Mouse (Mus musculus): Measurements from ENCODE around the gene Tmem267. TPM values are rescaled to one million over a fixed set of nuclear protein-coding genes. Genes with fewer than 3 reads are reported as not detected.
A peak's percentile ranks its signal among the peaks of the same experiment; 100 is the strongest.
"Not testable (repeated sequence)": the region's sequence is repeated elsewhere in the genome, so short reads cannot be mapped to it uniquely, and the experiment has no call there.

Tmem267 gene
- polyA plus RNA-seq, 1 experiment from 2014 or later: 1.4 TPM

DNA sequence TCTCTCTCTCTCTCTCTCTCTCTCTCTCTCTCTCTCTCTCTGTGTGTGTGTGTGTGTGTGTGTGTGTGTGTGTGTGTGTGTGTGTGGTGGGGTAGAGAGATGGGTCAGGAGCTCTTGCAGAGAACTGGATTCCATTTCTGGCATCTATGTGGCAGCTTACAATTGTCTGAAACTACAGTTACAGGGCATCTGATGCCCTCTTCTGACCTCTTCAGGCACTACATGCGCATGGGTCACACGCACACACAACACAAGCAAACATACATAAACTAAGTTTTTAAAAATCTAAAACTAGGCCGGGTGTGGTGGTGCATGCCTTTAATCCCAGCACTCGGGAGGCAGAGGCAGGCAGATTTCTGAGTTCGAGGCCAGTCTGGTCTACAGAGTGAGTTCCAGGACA lies 138.1 kb downstream of the Tmem267 start:
- not testable (repeated sequence) for ATAC-seq (ENCODE audit: insufficient read depth, low FRiP score, low read depth); H3K9ac ChIP-seq; H3K4me1 ChIP-seq; H3K4me3 ChIP-seq (replicated peaks); H3K9me3 ChIP-seq; H3K4me2 ChIP-seq; H3K27ac ChIP-seq; H3K36me3 ChIP-seq; H3K27me3 ChIP-seq (replicated peaks)
- WGBS: 78% methylated on average over 5 of the region's 5 CpGs

DNA sequence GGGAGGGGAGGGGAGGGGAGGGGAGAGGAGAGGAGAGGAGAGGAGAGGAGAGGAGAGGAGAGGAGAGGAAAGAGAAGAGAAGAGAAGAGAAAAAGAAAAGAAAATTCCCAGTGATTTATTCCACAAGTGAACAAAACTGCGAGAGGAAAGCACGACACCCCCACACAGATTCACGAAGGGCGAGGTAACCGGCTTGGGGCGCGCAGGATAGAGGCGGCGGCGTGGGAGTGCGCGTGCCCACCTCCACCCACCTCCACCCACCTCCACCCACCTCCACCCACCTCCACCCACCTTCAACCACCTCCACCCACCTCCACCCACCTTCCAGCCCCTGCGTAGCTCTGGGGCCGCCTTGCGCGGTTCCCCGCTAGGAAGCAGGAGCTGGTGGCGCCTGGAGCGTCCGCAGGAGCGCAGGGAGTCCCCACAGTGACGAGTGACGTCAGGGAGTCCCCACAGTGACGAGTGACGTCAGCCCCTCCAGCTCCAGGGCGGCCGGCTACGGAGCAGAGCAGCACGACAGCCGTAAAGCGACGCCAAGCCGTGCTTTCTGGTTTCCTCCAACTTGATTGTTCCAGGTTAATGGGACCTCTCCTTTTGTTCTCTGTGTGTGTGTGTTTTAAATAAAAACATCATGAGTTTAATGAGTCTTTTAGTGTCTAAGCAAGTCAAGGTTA lies 143.8 kb downstream of the Tmem267 start:
- Histone ChIP-seq H3K27me3 (replicated peaks) (no peaks in the 10 kb centered on the region), H3K4me3 (replicated peaks) (peak overlapping the region; percentile 48), H3K4me1 (no peaks in the 10 kb centered on the region), H3K9ac (no peak overlapping the region), H3K4me2 (peak overlapping the region; percentile 54), H3K27ac (no peak overlapping the region), H3K9me3 (no peaks in the 10 kb centered on the region), H3K36me3 (no peaks in the 10 kb centered on the region)
- WGBS: 7% methylated on average over 33 of the region's 33 CpGs
- ATAC-seq (ENCODE audit: insufficient read depth, low FRiP score, low read depth): peak; percentile 94

DNA sequence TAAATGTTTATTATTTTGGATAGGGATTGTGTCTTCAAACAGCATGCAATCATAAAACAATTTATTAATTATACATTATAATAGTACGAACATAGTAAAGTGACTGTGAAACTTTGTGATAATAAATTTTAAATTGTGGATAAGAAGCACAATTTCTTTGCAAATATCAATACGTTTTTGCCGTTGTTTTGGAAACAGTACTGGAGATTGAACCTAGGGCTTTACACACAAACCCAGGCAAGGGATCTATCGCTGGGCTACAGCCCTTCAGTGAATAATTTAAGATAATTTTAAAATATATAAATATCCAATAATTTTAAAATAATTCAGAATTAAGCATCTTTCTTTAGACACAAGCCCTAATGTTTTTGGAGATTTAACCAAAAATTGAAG lies 144.3 kb downstream of the Tmem267 start:
- Histone ChIP-seq H3K9ac (no peak overlapping the region), H3K4me3 (replicated peaks) (no peak overlapping the region), H3K9me3 (no peaks in the 10 kb centered on the region), H3K36me3 (no peaks in the 10 kb centered on the region), H3K27ac (no peak overlapping the region), H3K4me1 (no peaks in the 10 kb centered on the region), H3K27me3 (replicated peaks) (no peaks in the 10 kb centered on the region), H3K4me2 (peak overlapping the region; percentile 54; the same call in 1 of the 2 replicates)
- WGBS: 82% methylated on average over 4 of the region's 4 CpGs
- no peak for ATAC-seq (ENCODE audit: insufficient read depth, low FRiP score, low read depth)

DNA sequence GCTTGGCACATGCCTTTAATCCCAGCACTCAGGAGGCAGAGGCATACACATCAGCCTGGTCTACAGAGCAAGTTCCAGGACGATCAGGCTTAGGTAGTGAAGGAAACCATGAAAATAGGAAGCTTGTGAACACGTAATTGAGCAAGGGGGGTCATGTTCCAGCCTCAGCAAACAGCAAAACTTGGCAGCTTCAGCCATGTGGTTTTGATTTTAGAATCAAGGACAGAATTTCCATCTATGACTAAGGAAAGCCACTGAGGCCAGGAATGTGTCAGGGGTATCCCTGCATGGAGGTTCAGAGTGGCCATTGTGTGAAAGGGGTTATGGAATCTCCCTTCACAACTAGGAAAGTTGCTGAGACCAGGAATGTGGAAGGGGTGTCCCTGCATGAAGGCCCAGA lies 147.7 kb downstream of the Tmem267 start:
- H3K4me3 ChIP-seq (replicated peaks): no peak overlapping the region
- H3K4me2 ChIP-seq: no peak overlapping the region
- no peak overlapping the region for H3K9ac ChIP-seq
- H3K27ac ChIP-seq: no peak overlapping the region
- ATAC-seq (ENCODE audit: insufficient read depth, low FRiP score, low read depth): no peak
- 60% methylated on average over 2 of the region's 2 CpGs for WGBS
- H3K4me1 ChIP-seq: no peaks in the 10 kb centered on the region
- no peaks in the 10 kb centered on the region for H3K36me3 ChIP-seq
- H3K9me3 ChIP-seq: no peaks in the 10 kb centered on the region
- no peaks in the 10 kb centered on the region for H3K27me3 ChIP-seq (replicated peaks)

DNA sequence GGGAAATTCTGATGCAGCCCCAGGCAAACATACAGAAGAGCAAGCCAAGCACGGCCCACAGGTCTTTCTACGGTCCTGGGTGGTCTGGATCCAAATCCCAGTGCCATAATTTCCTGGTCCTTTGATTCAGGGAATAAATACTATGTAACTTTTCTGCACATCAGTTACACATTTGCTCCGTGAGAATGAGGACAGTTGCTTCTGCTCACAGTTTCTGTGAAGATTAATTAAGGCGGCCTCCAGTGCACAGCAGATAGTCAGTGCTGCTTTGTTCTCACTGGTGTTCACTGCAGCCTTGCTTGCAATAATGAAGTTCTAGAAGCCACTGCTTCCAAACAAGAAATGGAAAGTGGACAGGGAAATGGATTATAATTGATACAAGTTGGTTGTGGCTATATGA lies 150.0 kb downstream of the Tmem267 start:
- Histone ChIP-seq H3K27me3 (replicated peaks) (no peaks in the 10 kb centered on the region), H3K4me1 (no peaks in the 10 kb centered on the region), H3K4me3 (replicated peaks) (no peak overlapping the region), H3K9me3 (no peaks in the 10 kb centered on the region), H3K36me3 (no peaks in the 10 kb centered on the region), H3K4me2 (no peak overlapping the region), H3K27ac (no peak overlapping the region), H3K9ac (no peak overlapping the region)
- 75% methylated on average over 4 of the region's 4 CpGs for WGBS
- no peak for ATAC-seq (ENCODE audit: insufficient read depth, low FRiP score, low read depth)

DNA sequence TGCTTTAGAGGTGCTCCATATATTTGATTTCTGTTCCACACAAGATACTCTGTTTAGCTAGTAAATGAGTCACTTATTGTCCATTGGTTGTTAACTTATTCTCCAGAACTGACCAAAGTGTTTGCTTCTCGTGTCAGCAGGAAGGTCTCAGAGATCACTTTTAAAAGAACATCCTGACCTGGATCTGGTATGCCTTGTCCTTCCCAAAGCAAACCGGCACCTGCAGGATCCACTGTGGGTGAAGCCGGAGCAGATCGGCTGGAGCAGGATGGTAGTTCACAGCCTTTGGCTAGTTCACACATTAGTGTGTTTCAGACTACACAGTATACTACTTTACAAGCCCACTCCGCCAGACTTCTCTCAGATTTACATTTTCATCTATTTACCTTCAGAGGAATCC lies 150.6 kb downstream of the Tmem267 start:
- H3K27ac ChIP-seq: no peak overlapping the region
- ATAC-seq (ENCODE audit: insufficient read depth, low FRiP score, low read depth): no peak

DNA sequence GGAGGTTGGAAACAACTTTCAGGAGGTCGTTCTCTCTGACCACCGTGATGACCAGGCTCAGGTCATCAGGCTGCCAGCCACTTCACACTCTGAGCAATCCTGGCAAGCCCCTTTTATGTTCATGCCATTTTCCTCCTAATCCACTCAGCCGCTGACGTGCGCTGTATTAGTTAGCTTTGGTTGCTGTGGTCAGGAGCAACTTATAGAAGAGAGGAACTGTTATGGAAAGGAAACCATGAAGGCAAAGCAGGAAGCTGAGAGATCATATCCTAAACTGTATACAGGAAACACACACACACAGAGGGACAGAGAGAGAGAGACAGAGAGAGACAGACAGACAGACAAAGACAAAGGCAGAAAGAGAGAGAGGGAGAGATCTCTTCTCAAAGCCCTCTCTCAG lies 151.5 kb downstream of the Tmem267 start:
- Histone ChIP-seq H3K4me3 (replicated peaks) (no peak overlapping the region), H3K4me2 (no peak overlapping the region), H3K9me3 (no peaks in the 10 kb centered on the region), H3K36me3 (no peaks in the 10 kb centered on the region), H3K9ac (no peak overlapping the region), H3K27ac (no peak overlapping the region), H3K4me1 (no peaks in the 10 kb centered on the region), H3K27me3 (replicated peaks) (no peaks in the 10 kb centered on the region)
- ATAC-seq (ENCODE audit: insufficient read depth, low FRiP score, low read depth): no peak
- 77% methylated on average over 5 of the region's 5 CpGs for WGBS

More for the DNA sequence above, 150.6 kb downstream of the Tmem267 start:
- Histone ChIP-seq H3K4me3 (replicated peaks) (no peak overlapping the region), H3K9me3 (no peaks in the 10 kb centered on the region), H3K4me2 (no peak overlapping the region), H3K9ac (no peak overlapping the region), H3K4me1 (no peaks in the 10 kb centered on the region), H3K36me3 (no peaks in the 10 kb centered on the region), H3K27me3 (replicated peaks) (no peaks in the 10 kb centered on the region)
- 82% methylated on average over 5 of the region's 5 CpGs for WGBS

DNA sequence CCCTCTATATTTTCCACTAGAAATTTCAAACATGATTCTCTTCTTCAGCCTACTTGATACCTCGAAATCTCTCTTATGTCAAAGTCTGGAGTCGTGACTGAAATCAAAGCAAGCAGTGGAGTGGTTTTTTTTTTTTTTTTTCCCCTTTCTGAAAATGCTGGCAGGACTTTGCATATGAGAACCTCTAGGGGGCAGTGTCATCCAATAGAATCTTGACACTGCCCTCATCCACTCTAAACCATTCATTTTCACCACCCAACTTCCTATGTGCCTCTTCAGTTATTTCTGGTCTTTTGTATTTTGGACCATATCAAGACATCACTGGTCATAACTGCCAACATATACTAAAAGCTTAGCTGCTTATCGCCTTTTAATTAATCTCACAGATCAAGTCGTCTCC lies 152.7 kb downstream of the Tmem267 start:
- H3K4me3 ChIP-seq (replicated peaks): no peak overlapping the region
- no peak overlapping the region for H3K9ac ChIP-seq
- H3K4me2 ChIP-seq: no peak overlapping the region
- no peak for ATAC-seq (ENCODE audit: insufficient read depth, low FRiP score, low read depth)
- H3K27me3 ChIP-seq (replicated peaks): no peaks in the 10 kb centered on the region
- H3K36me3 ChIP-seq: no peaks in the 10 kb centered on the region
- H3K27ac ChIP-seq: no peak overlapping the region
- WGBS: 39% methylated on average over 4 of the region's 4 CpGs
- no peaks in the 10 kb centered on the region for H3K4me1 ChIP-seq
- no peaks in the 10 kb centered on the region for H3K9me3 ChIP-seq

DNA sequence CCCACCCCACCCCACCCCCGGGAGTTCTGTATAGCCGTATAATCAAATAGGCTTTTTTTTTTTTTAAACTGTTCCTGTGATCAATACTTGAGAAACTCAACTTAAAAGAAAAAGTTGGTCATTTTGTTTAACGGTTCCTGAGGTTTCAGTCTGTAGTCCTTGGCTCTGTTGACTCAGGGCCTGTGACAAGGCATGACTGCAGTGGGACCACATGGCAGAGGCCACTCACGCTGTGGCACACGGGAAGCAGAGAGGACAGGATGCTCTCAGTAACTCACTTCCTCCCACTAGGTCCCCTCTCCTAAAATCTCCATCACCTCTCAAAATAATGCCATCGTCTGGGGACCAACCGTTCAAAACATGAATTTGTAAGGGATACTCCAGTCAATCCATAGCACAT lies 153.3 kb downstream of the Tmem267 start:
- no peak overlapping the region for H3K4me3 ChIP-seq (replicated peaks)
- no peak overlapping the region for H3K9ac ChIP-seq
- 68% methylated on average over 7 of the region's 7 CpGs for WGBS
- H3K4me2 ChIP-seq: no peak overlapping the region
- ATAC-seq (ENCODE audit: insufficient read depth, low FRiP score, low read depth): no peak
- H3K9me3 ChIP-seq: no peaks in the 10 kb centered on the region
- no peaks in the 10 kb centered on the region for H3K4me1 ChIP-seq
- H3K27ac ChIP-seq: no peak overlapping the region
- H3K36me3 ChIP-seq: no peaks in the 10 kb centered on the region
- H3K27me3 ChIP-seq (replicated peaks): no peaks in the 10 kb centered on the region

DNA sequence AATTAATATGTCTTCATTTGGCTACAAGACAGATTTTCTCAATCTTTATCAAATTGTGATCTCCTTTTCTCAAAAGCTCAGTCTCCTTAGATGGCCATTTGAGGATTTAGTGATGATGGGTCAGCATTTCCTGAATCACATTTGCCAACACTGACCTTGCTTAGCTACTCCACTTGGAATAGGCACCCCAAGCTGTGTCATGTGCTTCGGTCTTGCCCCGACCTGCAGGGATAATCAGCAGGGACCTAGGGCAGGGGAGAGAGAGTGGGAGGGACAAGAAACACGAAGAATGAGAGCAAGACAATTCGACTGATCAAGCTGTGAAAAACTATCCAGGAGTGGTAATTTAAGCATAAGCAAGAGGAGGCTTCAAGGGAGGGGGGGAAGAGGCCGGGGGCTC lies 156.9 kb downstream of the Tmem267 start:
- Histone ChIP-seq H3K36me3 (no peaks in the 10 kb centered on the region), H3K9ac (no peak overlapping the region), H3K27me3 (replicated peaks) (no peaks in the 10 kb centered on the region), H3K9me3 (no peaks in the 10 kb centered on the region), H3K27ac (no peak overlapping the region), H3K4me1 (no peaks in the 10 kb centered on the region), H3K4me3 (replicated peaks) (no peak overlapping the region), H3K4me2 (no peak overlapping the region)
- 63% methylated on average over 5 of the region's 5 CpGs for WGBS
- no peak for ATAC-seq (ENCODE audit: insufficient read depth, low FRiP score, low read depth)

DNA sequence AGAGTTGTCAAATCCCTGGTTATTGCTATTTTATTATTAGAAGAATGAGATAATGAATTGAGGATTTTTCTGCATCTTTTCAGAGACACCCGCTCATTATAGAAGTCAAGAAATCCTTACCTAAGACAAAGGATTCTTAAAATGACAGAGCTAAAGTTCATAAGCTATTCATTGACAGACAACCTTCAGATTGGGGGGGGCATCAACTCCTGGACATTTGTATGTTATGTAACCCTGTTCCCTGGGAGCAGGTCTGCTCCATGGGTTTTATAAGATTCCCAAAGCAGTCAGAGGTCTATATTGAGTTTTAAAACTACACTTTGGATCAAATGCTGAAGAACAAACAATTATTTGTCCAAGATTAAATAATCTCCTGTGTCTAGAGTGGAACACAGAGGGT lies 158.7 kb downstream of the Tmem267 start:
- 96% methylated on average over 1 of the region's 1 CpGs for WGBS

DNA sequence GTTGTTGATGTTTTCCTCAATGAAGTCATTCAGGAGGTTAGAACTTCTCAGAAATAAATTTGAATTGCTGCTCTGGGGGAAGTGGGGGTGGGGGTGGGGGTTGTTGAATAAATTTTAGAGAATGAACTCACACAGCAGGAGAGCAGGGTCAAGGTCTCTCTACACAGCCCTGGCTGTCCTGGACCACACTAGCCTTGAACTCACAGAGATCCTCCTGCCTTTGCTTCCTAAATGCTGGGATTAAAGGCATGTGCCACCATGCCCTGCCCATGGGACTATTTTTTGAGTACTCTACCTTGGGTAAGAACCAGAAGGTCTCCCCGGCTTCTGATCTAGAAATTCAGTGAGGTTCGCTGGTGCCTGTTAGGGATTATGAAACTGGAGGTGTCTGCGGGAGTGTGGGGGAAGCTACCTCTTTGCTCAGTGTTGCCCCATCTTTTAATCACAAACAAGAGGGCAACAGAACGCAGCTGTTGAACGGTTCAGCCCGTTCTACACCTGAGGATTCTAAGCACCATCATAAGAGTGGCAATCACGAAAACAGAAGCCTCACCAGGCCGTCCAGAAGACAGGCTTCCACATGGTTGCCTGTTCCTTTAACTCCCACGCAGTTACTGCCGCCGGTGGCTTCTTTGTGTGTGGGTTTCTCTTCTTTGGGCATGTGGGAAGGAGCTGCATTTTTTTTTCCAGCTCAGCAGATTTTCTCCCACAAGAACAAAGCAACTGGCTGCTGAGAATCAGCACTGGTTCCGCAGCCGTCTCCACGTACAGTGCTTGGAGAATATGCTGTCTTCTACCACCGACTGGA lies 161.3 kb downstream of the Tmem267 start:
- no peak overlapping the region for H3K4me3 ChIP-seq (replicated peaks)
- H3K4me1 ChIP-seq: no peaks in the 10 kb centered on the region
- H3K27me3 ChIP-seq (replicated peaks): no peaks in the 10 kb centered on the region
- ATAC-seq (ENCODE audit: insufficient read depth, low FRiP score, low read depth): no peak
- WGBS: 55% methylated on average over 15 of the region's 15 CpGs
- no peaks in the 10 kb centered on the region for H3K9me3 ChIP-seq
- H3K9ac ChIP-seq: no peak overlapping the region
- no peaks in the 10 kb centered on the region for H3K36me3 ChIP-seq
- no peak overlapping the region for H3K4me2 ChIP-seq
- no peak overlapping the region for H3K27ac ChIP-seq

More for the DNA sequence above, 158.7 kb downstream of the Tmem267 start:
- Histone ChIP-seq H3K27me3 (replicated peaks) (no peaks in the 10 kb centered on the region), H3K36me3 (no peaks in the 10 kb centered on the region), H3K9me3 (no peaks in the 10 kb centered on the region), H3K4me2 (no peak overlapping the region), H3K9ac (no peak overlapping the region), H3K4me3 (replicated peaks) (no peak overlapping the region), H3K4me1 (no peaks in the 10 kb centered on the region), H3K27ac (no peak overlapping the region)
- ATAC-seq (ENCODE audit: insufficient read depth, low FRiP score, low read depth): no peak
